Mouse (Mus musculus): ENCODE measurements around the gene Mmab.

DNA sequence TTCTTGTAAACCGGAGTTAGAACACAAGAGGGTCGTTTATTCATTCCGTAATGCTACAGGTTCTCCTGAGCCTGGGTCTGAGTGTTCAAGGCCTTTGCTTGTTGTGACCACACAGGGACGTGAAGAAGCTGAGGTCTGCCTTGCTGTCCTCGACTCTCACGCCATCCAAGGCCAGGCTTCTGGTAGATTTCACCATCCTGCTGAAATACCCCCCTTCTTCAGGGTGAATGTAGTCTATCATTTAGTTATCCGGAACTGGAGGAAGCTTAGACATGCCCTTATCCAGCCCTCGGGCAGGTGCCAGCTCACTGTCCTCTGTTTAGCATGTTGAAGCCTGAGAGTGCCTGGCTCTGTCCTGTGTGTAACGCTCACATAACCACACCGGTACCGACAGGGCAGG lies 35.0 kb downstream of the Mmab start:
- TF ChIP-seq GATA1 (IDR thresholded peaks at IDR 0.05; ENCODE audit: borderline replicate concordance, low read length): no peak
- no peak for TF ChIP-seq CTCF (IDR thresholded peaks at IDR 0.05; ENCODE audit: low read depth, low read length)

Data from G1E (cell line).